Mouse (Mus musculus) spleen, adult 2 months (tissue): ENCODE results near the gene Dnah2. TPM values are rescaled to one million over a fixed set of nuclear protein-coding genes. Genes with fewer than 3 reads are reported as not detected.
A peak's percentile ranks its signal among the peaks of the same experiment; 100 is the strongest.

Source experiments
- DNase-seq, 2 experiments: peaks; one replicate each; pipeline versions ENCODE4 v3.0.0 to v3.0.0-alpha.2; 2012 to 2021; ENCODE audit warnings: low spot score in 2 of 2, low read depth in 1 of 2
- H3K27ac ChIP-seq: fragments of 200-500 bp; 2 replicates; pipeline ENCODE4 v1.5.1; 2012; ENCODE audit warnings: low read length, inconsistent platforms; ENCODE audit not compliant: insufficient read depth
- H3K27me3 ChIP-seq: fragments of 200-500 bp; 2 replicates; pipeline ENCODE4 v1.6.1; 2012; ENCODE audit warnings: mild to moderate bottlenecking, moderate library complexity, low read length, inconsistent platforms; ENCODE audit not compliant: control insufficient read depth, insufficient read depth
- H3K36me3 ChIP-seq: fragments of 200-500 bp; 2 replicates; pipeline ENCODE4 v1.6.1; 2012; ENCODE audit warnings: mild to moderate bottlenecking, low read length, inconsistent platforms; ENCODE audit not compliant: control insufficient read depth, insufficient read depth
- H3K4me1 ChIP-seq: fragments of 200-500 bp; 2 replicates; pipeline ENCODE4 v1.6.1; 2011; ENCODE audit warnings: inconsistent platforms; ENCODE audit not compliant: control insufficient read depth, insufficient read depth, insufficient read length
- H3K4me3 ChIP-seq: fragments of 200-500 bp; 2 replicates; pipeline ENCODE4 v1.5.1; 2011; ENCODE audit warnings: mild to moderate bottlenecking, inconsistent platforms; ENCODE audit not compliant: insufficient read depth, insufficient read length; ENCODE audit errors: extremely low read depth
- CTCF ChIP-seq: fragments of 200-500 bp; IDR thresholded peaks from 2 replicates; pipeline ENCODE4 v1.5.1; 2011; ENCODE audit warnings: mild to moderate bottlenecking, inconsistent platforms; ENCODE audit not compliant: insufficient read depth, insufficient read length, insufficient replicate concordance; ENCODE audit errors: extremely low read depth
- POLR2A ChIP-seq: fragments of 200-500 bp; IDR thresholded peaks from 2 replicates; pipeline ENCODE4 v1.6.1; 2011; ENCODE audit warnings: low read depth, low read length, inconsistent platforms
- WGBS: fragments of 180-500 bp; shearing (Covaris S2); methylation state at CpG from one replicate; pipeline ENCODE4 v1.1.7; 2018; 5-methylcytosine and 5-hydroxymethylcytosine counted together
- polyA plus RNA-seq: library from polyadenylated mRNA; depleted of rRNA; stranded (reverse); fragments of >200 nt; gene quantifications from 2 replicates; pipeline ENCODE4 v1.2.3, GENCODE M21; 2012

Gene Dnah2
- polyA plus RNA-seq, 1 experiment, result 0.29 TPM

DNA sequence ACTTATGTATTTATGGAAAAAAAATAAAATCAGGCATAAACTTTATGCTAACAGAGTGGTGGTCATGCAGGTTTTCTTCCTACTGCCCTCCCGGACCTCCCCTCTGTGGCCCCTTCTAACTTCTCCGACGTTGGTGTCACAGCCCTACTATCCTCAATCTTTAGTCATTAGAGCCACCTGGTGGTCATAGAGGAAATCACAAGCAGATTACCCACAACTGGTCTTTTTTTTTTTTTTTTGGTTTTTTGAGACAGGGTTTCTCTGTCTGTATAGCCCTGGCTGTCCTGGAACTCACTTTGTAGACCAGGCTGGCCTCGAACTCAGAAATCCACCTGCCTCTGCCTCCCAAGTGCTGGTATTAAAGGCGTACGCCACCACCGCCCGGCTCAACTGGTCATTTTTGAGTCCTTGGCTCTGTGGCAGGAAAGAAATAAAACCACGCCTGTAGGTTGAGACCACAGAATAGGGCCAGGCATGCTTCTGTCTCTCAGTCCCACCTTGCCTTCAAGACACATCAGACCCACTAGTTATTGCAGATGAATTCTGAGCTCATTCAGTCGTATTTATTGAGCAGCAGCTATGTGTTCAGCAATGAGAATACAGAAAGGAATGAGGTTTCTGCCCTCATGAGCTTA lies 158.4 kb downstream of the Dnah2 start:
- Histone ChIP-seq H3K4me1 (no peaks in the 10 kb centered on the region), H3K27ac (no peak overlapping the region), H3K4me3 (no peak overlapping the region), H3K27me3 (no peaks in the 10 kb centered on the region), H3K36me3 (no peaks in the 10 kb centered on the region)
- DNase-seq, result peak; percentile 60 to 66
- WGBS, result 46% methylated on average over 10 of the region's 10 CpGs
- TF ChIP-seq CTCF, result peak; percentile 37; the same call in 1 of the 2 replicates
- no peak for TF ChIP-seq POLR2A

DNA sequence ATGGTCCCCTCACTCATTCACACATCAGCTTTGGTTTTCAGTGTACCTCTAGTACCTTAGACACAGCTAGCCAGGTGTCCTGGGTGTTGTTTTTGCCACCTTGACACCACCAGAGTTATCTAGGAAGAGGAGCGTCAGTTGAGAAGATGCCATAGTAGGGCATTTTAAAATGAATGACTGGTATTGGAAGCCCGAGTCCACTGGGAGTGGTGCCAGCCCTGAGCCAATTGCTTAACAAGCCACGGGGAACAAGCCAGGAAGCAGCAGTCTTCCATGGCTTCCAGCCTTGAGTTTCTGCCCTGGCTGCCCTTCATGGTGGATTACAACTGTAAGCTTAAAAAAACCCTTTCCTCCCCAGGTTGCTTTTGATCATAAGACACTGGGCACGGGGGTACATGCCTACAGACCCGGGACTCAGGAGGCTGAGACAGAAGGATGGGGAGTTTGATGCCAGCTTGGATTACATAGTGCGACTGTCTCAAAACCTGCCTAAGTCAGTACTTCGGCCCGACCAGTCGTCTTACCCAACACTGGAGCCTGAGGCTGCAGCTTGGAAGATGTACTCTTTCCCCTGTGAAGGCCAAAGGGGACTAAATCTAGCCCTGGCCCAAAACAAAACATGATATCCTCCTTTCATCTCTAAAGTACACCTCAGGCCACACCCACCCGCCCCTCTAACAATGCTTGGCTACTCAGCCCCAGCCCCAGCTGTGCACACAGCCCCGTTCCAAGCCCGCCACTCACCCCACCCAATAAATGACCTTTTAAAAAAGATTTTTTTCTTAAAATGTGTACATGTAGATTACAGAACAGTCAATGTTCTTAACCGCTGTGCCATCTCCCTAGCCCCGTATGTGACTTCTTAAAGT lies 159.1 kb downstream of the Dnah2 start:
- DNase-seq, result no peak
- no peak overlapping the region for H3K4me3 ChIP-seq

DNA sequence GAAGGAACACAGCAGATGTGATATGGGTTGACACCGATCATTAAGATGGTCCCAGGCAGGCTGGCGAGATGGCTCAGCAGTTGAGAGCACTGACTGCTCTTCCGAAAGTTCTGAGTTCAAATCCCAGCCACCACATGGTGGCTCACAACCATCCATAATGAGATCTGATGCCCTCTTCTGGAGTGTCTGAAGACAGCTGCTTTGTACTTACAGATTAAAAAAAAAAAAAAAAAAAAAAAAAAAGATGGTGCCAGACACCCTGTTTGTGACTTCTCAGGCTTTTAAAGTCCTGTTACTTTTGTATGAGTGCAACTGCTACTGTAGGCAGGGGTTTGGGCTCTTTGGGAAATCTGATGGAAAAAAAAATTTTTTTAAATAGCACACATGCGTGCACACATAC lies 160.2 kb downstream of the Dnah2 start:
- DNase-seq, result no peak
- 99% methylated on average over 4 of the region's 4 CpGs for WGBS
- Histone ChIP-seq H3K4me3 (no peak overlapping the region), H3K4me1 (no peaks in the 10 kb centered on the region), H3K27me3 (no peaks in the 10 kb centered on the region), H3K27ac (no peak overlapping the region), H3K36me3 (no peaks in the 10 kb centered on the region)
- TF ChIP-seq POLR2A, result no peak
- TF ChIP-seq CTCF, result no peak

More for the DNA sequence above, 159.1 kb downstream of the Dnah2 start:
- TF ChIP-seq POLR2A (no peak), CTCF (no peak)
- no peaks in the 10 kb centered on the region for H3K4me1 ChIP-seq
- no peaks in the 10 kb centered on the region for H3K27me3 ChIP-seq
- H3K36me3 ChIP-seq, result no peaks in the 10 kb centered on the region
- WGBS, result 76% methylated on average over 14 of the region's 14 CpGs
- no peak overlapping the region for H3K27ac ChIP-seq

DNA sequence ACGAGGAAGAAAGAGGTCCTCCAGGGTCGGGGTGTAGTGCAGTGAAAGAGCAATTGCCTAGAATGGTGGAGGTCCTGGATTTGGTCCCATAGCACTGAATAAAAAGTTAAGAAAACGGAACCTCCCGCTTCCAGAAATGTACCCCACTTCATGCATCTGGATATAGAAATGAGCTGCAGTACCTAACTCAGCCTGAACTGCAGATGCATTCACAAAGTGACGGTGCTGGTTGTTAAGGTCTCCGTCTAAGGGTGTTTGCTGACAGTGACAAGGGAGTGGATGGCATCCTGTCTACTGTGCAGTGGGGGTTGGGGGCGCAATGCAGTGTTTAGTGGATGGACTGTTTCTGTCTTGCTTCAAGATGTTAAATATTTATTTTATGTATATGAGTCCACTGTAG lies 162.2 kb downstream of the Dnah2 start:
- H3K27me3 ChIP-seq, result no peaks in the 10 kb centered on the region
- no peak for DNase-seq
- H3K36me3 ChIP-seq, result no peaks in the 10 kb centered on the region
- H3K4me3 ChIP-seq, result no peak overlapping the region
- 88% methylated on average over 7 of the region's 7 CpGs for WGBS
- no peaks in the 10 kb centered on the region for H3K4me1 ChIP-seq
- TF ChIP-seq POLR2A, result no peak
- H3K27ac ChIP-seq, result no peak overlapping the region

DNA sequence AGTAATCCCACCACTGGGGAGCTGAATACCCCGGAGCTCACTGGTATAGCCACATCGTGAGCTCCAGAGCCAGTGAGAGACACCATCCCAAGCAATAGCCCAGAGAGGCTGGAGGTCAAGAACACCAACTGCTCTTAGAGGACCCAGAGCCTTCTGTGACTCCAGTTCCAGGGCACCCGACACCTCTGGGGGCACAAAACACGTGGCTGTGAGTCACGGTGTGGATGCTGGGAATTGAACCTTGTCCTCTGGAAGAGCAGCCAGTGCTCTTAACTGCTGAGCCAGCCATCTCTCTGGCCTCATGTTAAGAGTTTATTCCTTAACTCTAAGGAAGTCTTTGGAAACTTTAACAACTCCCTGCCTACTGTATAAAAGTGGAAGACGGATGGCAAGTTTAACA lies 163.9 kb downstream of the Dnah2 start:
- Histone ChIP-seq H3K27me3 (no peaks in the 10 kb centered on the region), H3K36me3 (no peaks in the 10 kb centered on the region), H3K4me1 (no peaks in the 10 kb centered on the region), H3K4me3 (no peak overlapping the region), H3K27ac (no peak overlapping the region)
- no peak for DNase-seq
- TF ChIP-seq POLR2A (no peak), CTCF (no peak)
- 84% methylated on average over 6 of the region's 6 CpGs for WGBS

DNA sequence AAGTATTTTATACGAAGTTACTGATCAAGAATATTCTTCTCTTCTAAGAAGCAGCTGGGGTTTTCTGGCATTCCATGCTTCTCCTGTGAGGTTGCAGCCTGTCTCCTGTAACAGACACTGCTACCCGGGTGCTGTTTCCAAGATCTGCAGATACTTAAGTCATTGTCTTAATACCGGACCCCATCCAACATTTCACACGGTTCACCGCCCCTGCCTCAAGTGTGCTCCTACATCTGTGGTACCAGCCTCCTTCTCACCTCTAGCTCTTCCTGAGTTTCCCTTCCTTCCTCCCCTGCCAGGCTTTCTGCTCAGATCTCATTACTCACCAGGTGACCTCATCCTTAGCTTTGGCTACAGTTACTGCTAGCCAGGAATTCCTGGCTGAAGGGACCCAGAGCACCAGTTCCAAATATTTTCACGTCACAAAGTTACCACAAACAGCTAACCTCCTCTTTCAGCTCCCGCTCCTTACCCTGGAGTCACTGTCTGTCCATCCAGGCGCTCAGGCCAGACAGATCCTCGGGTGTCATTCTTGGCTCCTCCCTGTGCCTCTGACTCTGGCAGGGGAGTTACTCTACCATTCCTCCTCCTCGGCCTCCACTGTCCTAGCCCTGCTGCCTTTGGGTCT lies 166.3 kb downstream of the Dnah2 start:
- WGBS, result 89% methylated on average over 10 of the region's 10 CpGs
- no peak for TF ChIP-seq CTCF
- no peak for TF ChIP-seq POLR2A
- Histone ChIP-seq H3K27ac (no peak overlapping the region), H3K4me3 (no peak overlapping the region), H3K36me3 (no peaks in the 10 kb centered on the region), H3K4me1 (no peaks in the 10 kb centered on the region), H3K27me3 (no peaks in the 10 kb centered on the region)
- no peak for DNase-seq

DNA sequence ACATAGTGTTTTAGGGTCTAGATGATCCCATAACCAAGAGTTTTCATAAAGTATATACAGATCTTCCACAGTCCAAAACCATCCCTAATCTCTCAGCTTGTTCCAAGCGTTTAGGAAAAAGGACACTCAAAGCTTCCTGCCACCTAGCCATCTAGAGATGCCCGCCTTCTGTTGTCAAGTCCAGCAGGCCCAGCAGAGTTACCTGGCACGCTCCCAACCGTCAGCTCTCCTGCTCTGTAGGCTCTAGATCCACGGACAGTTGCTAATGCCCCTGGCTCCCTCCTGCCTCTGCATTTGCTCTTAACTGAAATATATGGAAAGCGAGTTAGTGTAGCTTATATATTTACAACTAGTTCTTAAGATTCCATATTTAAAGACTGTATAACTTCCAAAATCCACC lies 167.6 kb downstream of the Dnah2 start:
- no peaks in the 10 kb centered on the region for H3K4me1 ChIP-seq
- no peak overlapping the region for H3K27ac ChIP-seq
- no peak overlapping the region for H3K4me3 ChIP-seq
- H3K27me3 ChIP-seq, result no peaks in the 10 kb centered on the region
- TF ChIP-seq POLR2A (no peak), CTCF (no peak)
- 94% methylated on average over 6 of the region's 6 CpGs for WGBS
- no peaks in the 10 kb centered on the region for H3K36me3 ChIP-seq
- DNase-seq, result no peak
